Mouse (Mus musculus) liver, embryonic 12.5 days (tissue): Measurements from ENCODE around the gene Lclat1. TPM values are rescaled to one million over a fixed set of nuclear protein-coding genes. Genes with fewer than 3 reads are reported as not detected.

Experiments
- ATAC-seq: fragments of 200-750 bp; cut with Nextera tagmentation; 2 replicates; pipeline ENCODE4 v1.8.0; 2017; ENCODE audit warnings: moderate number of reproducible peaks, mild to moderate bottlenecking, moderate library complexity
- H3K27ac ChIP-seq: fragments of 300-500 bp; sonication (generic); 2 replicates; pipeline ENCODE4 v1.5.1; 2016; ENCODE audit warnings: mild to moderate bottlenecking
- H3K27me3 ChIP-seq: fragments of 300-500 bp; sonication (generic); replicated peaks from 2 replicates; pipeline ENCODE4 v1.6.1; 2016; ENCODE audit warnings: mild to moderate bottlenecking, moderate library complexity
- H3K36me3 ChIP-seq: fragments of 300-500 bp; sonication (generic); 2 replicates; pipeline ENCODE4 v1.6.1; 2016; ENCODE audit warnings: mild to moderate bottlenecking, moderate library complexity
- H3K4me1 ChIP-seq: fragments of 300-500 bp; sonication (generic); 2 replicates; pipeline ENCODE4 v1.6.1; 2016
- H3K4me2 ChIP-seq: fragments of 300-500 bp; sonication (generic); 2 replicates; pipeline ENCODE4 v1.6.1; 2016; ENCODE audit warnings: mild to moderate bottlenecking, moderate library complexity
- H3K4me3 ChIP-seq: fragments of 300-500 bp; sonication (generic); 2 replicates; pipeline ENCODE4 v1.5.1; 2016; ENCODE audit warnings: mild to moderate bottlenecking, moderate library complexity
- H3K9ac ChIP-seq: fragments of 300-500 bp; sonication (generic); 2 replicates; pipeline ENCODE4 v1.6.1; 2016; ENCODE audit warnings: mild to moderate bottlenecking, moderate library complexity
- H3K9me3 ChIP-seq: fragments of 300-500 bp; sonication (generic); replicated peaks from 2 replicates; pipeline ENCODE4 v1.6.1; 2016; ENCODE audit warnings: mild to moderate bottlenecking, moderate library complexity
- WGBS: fragments of 180-500 bp; shearing (Covaris S2); methylation state at CpG from one replicate; pipeline ENCODE4 v1.1.7; 2016; ENCODE audit not compliant: insufficient replicate concordance; 5-methylcytosine and 5-hydroxymethylcytosine counted together
- polyA plus RNA-seq: library from polyadenylated mRNA; unstranded; fragments of >200 nt; fragmentation: Nextera tagmentation; extraction: Ambion mirVana; gene quantifications from 2 replicates; pipeline ENCODE4 v1.2.1, GENCODE M21; 2016

Lclat1 gene
- polyA plus RNA-seq, 1 experiment from 2014 or later, result 4.5 TPM

- Histone ChIP-seq H3K9ac (no peak overlapping the region), H3K27ac (no peak overlapping the region), H3K27me3 (no peaks in the 10 kb centered on the region; the same call in 1 of the 2 replicates), H3K9me3 (no peaks in the 10 kb centered on the region), H3K4me2 (no peak overlapping the region), H3K36me3 (no peaks in the 10 kb centered on the region), H3K4me1 (no peaks in the 10 kb centered on the region), H3K4me3 (no peak overlapping the region)
- 50% methylated on average over 2 of the region's 2 CpGs for WGBS
- ATAC-seq, result no peak
Measured at GRCm38 (mm10) chr17:73153672-73154071, 45.9 kb downstream of the Lclat1 start.

DNA sequence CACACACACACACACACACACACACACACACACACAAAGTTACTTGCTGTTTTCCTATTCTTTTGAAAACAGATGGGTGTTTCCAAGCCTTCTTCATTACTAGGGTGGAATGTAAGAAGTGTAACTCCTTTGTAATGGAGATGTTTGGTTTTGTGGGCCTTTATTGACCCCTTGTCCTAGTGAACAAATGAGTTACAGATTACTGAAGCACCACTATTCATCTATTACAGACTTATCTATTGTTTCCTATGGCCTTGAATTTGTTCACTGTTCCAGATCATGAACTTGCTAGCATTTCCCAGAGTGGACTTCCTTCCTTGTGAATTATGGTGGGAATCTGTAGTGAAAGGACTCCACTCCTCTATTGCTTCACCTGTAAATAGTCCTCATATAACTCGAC lies 48.8 kb downstream of the Lclat1 start:
- no peak for ATAC-seq
- Histone ChIP-seq H3K27ac (no peak overlapping the region), H3K9ac (no peak overlapping the region), H3K27me3 (no peaks in the 10 kb centered on the region; the same call in 1 of the 2 replicates), H3K9me3 (no peaks in the 10 kb centered on the region), H3K4me3 (no peak overlapping the region), H3K36me3 (no peaks in the 10 kb centered on the region), H3K4me2 (no peak overlapping the region), H3K4me1 (no peaks in the 10 kb centered on the region)
- WGBS, result 86% methylated on average over 1 of the region's 1 CpGs

- no peak for ATAC-seq
- no peaks in the 10 kb centered on the region for H3K27me3 ChIP-seq
- no peak overlapping the region for H3K27ac ChIP-seq
- H3K4me1 ChIP-seq, result peaks cover 7% of the 10 kb centered on the region
- 32% methylated on average over 6 of the region's 6 CpGs for WGBS
- no peak overlapping the region for H3K4me3 ChIP-seq
- no peak overlapping the region for H3K4me2 ChIP-seq
- H3K9ac ChIP-seq, result no peak overlapping the region
- H3K9me3 ChIP-seq, result no peaks in the 10 kb centered on the region
- peaks cover 4% of the 10 kb centered on the region; the same call in 1 of the 2 replicates for H3K36me3 ChIP-seq
Measured at GRCm38 (mm10) chr17:73161795-73162194, 54.0 kb downstream of the Lclat1 start.

GRCm38 (mm10) chr17:73162445-73163208 lies 54.8 kb downstream of the Lclat1 start:
- Histone ChIP-seq H3K4me3 (no peak overlapping the region), H3K4me2 (no peak overlapping the region), H3K9me3 (no peaks in the 10 kb centered on the region), H3K27ac (no peak overlapping the region), H3K9ac (no peak overlapping the region), H3K27me3 (no peaks in the 10 kb centered on the region), H3K36me3 (peaks cover 4% of the 10 kb centered on the region; the same call in 1 of the 2 replicates), H3K4me1 (peaks cover 7% of the 10 kb centered on the region)
- no peak for ATAC-seq
- 83% methylated on average over 15 of the region's 15 CpGs for WGBS

GRCm38 (mm10) chr17:73163597-73163996 lies 55.8 kb downstream of the Lclat1 start:
- no peak overlapping the region for H3K4me2 ChIP-seq
- H3K9ac ChIP-seq, result no peak overlapping the region
- no peaks in the 10 kb centered on the region for H3K27me3 ChIP-seq
- H3K9me3 ChIP-seq, result no peaks in the 10 kb centered on the region
- H3K4me1 ChIP-seq, result peaks cover 7% of the 10 kb centered on the region
- no peak for ATAC-seq
- no peak overlapping the region for H3K4me3 ChIP-seq
- H3K27ac ChIP-seq, result no peak overlapping the region
- WGBS, result 51% methylated on average over 3 of the region's 3 CpGs
- peaks cover 4% of the 10 kb centered on the region; the same call in 1 of the 2 replicates for H3K36me3 ChIP-seq

DNA sequence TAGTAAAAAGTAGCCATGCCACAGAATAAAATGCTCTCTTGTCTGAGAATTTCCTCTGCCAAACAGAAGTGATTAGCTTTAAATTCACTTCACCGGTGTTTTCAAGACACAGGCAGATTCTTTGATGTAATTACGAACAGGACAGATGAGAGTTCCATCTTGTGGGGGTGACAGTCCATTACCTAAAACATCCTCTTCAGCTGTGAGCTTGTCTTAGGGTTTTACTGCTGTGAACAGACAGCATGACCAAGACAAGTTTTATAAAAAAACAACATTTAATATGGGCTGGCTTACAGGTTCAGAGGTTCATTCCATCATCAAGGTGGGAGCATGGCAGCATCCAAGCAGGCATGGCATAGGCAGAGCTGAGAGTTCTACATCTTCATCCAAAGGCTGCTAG lies 56.3 kb downstream of the Lclat1 start:
- no peaks in the 10 kb centered on the region for H3K9me3 ChIP-seq
- ATAC-seq, result no peak
- 87% methylated on average over 2 of the region's 2 CpGs for WGBS
- peaks cover 4% of the 10 kb centered on the region; the same call in 1 of the 2 replicates for H3K36me3 ChIP-seq
- no peak overlapping the region for H3K9ac ChIP-seq
- H3K4me1 ChIP-seq, result peaks cover 7% of the 10 kb centered on the region
- H3K4me2 ChIP-seq, result no peak overlapping the region
- H3K27ac ChIP-seq, result no peak overlapping the region
- no peaks in the 10 kb centered on the region for H3K27me3 ChIP-seq
- no peak overlapping the region for H3K4me3 ChIP-seq

- H3K9ac ChIP-seq, result no peak overlapping the region
- no peaks in the 10 kb centered on the region for H3K9me3 ChIP-seq
- no peaks in the 10 kb centered on the region for H3K27me3 ChIP-seq
- H3K27ac ChIP-seq, result no peak overlapping the region
- no peak for ATAC-seq
- no peak overlapping the region for H3K4me3 ChIP-seq
- 91% methylated on average over 7 of the region's 7 CpGs for WGBS
- peaks cover 2% of the 10 kb centered on the region; the same call in 1 of the 2 replicates for H3K4me1 ChIP-seq
- no peak overlapping the region for H3K4me2 ChIP-seq
- H3K36me3 ChIP-seq, result peaks cover 4% of the 10 kb centered on the region; the same call in 1 of the 2 replicates
Measured at GRCm38 (mm10) chr17:73169461-73169860, 61.7 kb downstream of the Lclat1 start.

- Histone ChIP-seq H3K27me3 (no peaks in the 10 kb centered on the region), H3K4me1 (no peaks in the 10 kb centered on the region), H3K9ac (no peak overlapping the region), H3K36me3 (no peaks in the 10 kb centered on the region; the same call in 1 of the 2 replicates), H3K27ac (no peak overlapping the region), H3K9me3 (no peaks in the 10 kb centered on the region), H3K4me2 (no peak overlapping the region), H3K4me3 (no peak overlapping the region)
- 85% methylated on average over 5 of the region's 5 CpGs for WGBS
- no peak for ATAC-seq
Measured at GRCm38 (mm10) chr17:73170141-73170540, 62.4 kb downstream of the Lclat1 start.

DNA sequence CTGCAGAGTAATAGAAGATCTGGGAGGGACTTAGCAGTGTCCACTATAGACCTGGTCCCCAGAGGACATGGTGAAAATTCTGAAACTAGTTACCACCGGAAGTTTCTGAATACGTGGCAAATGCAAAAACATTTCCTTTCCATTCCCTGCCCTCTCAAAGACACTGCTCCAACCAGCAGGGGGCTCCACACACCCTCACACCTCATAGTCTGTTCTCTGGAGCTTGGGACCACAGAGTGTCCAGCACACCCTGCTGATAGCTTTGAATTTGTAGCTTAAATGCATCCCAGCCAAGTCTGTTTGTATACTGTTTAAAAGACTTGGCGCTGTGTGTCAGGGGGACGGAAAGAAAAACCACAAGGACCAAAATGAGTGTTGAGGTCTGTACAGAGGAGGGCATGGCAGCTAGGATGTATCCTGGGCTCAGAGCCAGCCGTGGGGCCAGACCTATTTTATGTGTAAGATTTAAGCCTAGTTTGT lies 66.3 kb downstream of the Lclat1 start:
- Histone ChIP-seq H3K4me2 (no peak overlapping the region), H3K27ac (no peak overlapping the region), H3K36me3 (0 out of 2 replicates have a peak, but pooled peaks cover 4% of the 10 kb centered on the region), H3K9ac (no peak overlapping the region), H3K27me3 (no peaks in the 10 kb centered on the region), H3K4me3 (no peak overlapping the region), H3K4me1 (no peaks in the 10 kb centered on the region), H3K9me3 (no peaks in the 10 kb centered on the region)
- WGBS, result 63% methylated on average over 5 of the region's 5 CpGs
- no peak for ATAC-seq

DNA sequence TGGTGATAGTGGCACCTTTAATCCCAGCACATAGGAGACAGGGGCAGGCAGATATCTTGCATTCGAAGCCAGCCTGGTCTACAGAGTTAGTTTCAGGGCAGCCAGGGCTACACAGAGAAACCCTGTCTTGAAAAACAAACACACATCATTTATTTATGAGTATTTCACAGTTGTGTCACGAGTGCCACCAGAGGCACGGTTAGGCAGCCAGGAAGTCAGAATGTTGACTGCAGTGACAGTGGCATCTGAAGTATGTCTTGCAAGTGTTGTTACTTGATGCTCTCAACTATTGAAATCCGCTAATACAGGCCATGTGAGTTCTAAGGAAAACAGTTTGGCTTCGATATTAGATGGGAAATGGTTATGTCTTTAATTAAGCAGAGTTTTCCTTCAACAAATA lies 67.9 kb downstream of the Lclat1 start:
- ATAC-seq, result no peak

DNA sequence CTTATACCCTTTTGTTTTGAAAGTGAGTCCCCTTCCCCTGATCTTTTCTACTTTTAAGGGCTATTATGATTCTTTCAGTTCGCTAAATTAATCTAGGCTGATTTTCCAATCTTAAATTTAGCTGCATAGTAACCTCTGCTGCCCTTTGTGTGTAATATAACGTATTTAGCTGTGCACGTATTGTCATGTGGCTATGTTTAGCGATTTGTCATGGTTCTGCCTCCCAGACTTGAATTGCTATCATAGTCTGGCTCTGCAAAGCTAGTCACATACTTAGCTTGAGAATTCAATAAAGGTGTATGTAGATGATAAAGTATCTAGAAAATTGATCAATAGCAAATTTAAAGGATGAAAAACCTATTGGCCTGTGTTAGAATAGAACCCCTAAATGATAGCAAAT lies 69.3 kb downstream of the Lclat1 start:
- H3K27ac ChIP-seq, result no peak overlapping the region
- H3K4me1 ChIP-seq, result no peaks in the 10 kb centered on the region
- no peak for ATAC-seq
- H3K4me3 ChIP-seq, result no peak overlapping the region
- H3K4me2 ChIP-seq, result no peak overlapping the region
- H3K27me3 ChIP-seq, result no peaks in the 10 kb centered on the region
- 84% methylated on average over 4 of the region's 4 CpGs for WGBS
- H3K9me3 ChIP-seq, result no peaks in the 10 kb centered on the region
- 0 out of 2 replicates have a peak, but pooled peaks cover 4% of the 10 kb centered on the region for H3K36me3 ChIP-seq
- no peak overlapping the region for H3K9ac ChIP-seq

More for the DNA sequence above, 67.9 kb downstream of the Lclat1 start:
- Histone ChIP-seq H3K27me3 (no peaks in the 10 kb centered on the region), H3K9me3 (no peaks in the 10 kb centered on the region), H3K9ac (no peak overlapping the region), H3K4me1 (no peaks in the 10 kb centered on the region), H3K36me3 (0 out of 2 replicates have a peak, but pooled peaks cover 4% of the 10 kb centered on the region), H3K4me2 (no peak overlapping the region), H3K4me3 (no peak overlapping the region), H3K27ac (no peak overlapping the region)
- 65% methylated on average over 5 of the region's 5 CpGs for WGBS

DNA sequence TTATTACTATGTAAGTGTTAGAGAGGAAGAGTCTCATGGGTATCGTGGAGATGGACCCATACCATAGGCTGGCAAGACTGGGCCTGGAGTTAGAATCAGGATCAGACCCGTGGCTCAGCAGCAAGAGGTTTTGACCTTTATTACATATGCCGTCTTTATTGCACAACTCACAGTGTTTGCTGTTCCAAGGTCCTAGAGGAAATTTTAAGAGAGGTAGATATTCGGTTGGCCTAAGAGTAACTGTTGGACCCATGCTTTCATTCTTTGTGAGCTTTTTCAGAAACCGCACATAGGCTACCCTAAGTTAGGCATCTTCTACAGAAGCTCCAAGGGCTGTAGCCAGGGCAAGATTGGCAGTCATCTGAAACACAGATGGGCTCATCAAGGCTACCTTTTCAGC lies 79.1 kb downstream of the Lclat1 start:
- peak; percentile 57 for ATAC-seq
- Histone ChIP-seq H3K4me1 (no peaks in the 10 kb centered on the region), H3K9me3 (no peaks in the 10 kb centered on the region), H3K4me2 (no peak overlapping the region), H3K27me3 (no peaks in the 10 kb centered on the region), H3K4me3 (no peak overlapping the region), H3K36me3 (no peaks in the 10 kb centered on the region), H3K27ac (no peak overlapping the region), H3K9ac (no peak overlapping the region)
- 76% methylated on average over 5 of the region's 5 CpGs for WGBS
